Mouse (Mus musculus) heart, postnatal 0 days (tissue): ENCODE data around the gene Arid4a. TPM values are rescaled to one million over a fixed set of nuclear protein-coding genes. Genes with fewer than 3 reads are reported as not detected.
"Not testable (repeated sequence)": the region's sequence is repeated elsewhere in the genome, so short reads cannot be mapped to it uniquely, and the experiment has no call there.

Experiments used
- ATAC-seq: fragments of 200-750 bp; cut with Nextera tagmentation; 2 replicates; pipeline ENCODE4 v1.8.0; 2017; ENCODE audit warnings: low read depth, moderate number of reproducible peaks, moderate library complexity; ENCODE audit not compliant: insufficient read depth
- DNase-seq: peaks from one replicate; pipeline ENCODE4 v3.0.0-alpha.2; 2016; ENCODE audit warnings: low spot score
- H3K27ac ChIP-seq: fragments of 300-500 bp; sonication (generic); 2 replicates; pipeline ENCODE4 v1.5.1; 2014; ENCODE audit warnings: low read depth, mild to moderate bottlenecking
- H3K27me3 ChIP-seq: fragments of 300-500 bp; sonication (generic); 2 replicates; pipeline ENCODE4 v1.6.1; 2014; ENCODE audit warnings: low read length, mixed read lengths; ENCODE audit not compliant: control insufficient read depth, insufficient read depth
- H3K36me3 ChIP-seq: fragments of 300-500 bp; sonication (generic); replicated peaks from 2 replicates; pipeline ENCODE4 v1.6.1; 2014; ENCODE audit warnings: low read length, mixed read lengths; ENCODE audit not compliant: control insufficient read depth, insufficient read depth
- H3K4me1 ChIP-seq: fragments of 300-500 bp; sonication (generic); 2 replicates; pipeline ENCODE4 v1.6.1; 2014; ENCODE audit warnings: antibody characterized with exemption; ENCODE audit not compliant: control insufficient read depth, insufficient read depth
- H3K4me2 ChIP-seq: fragments of 300-500 bp; sonication (generic); 2 replicates; pipeline ENCODE4 v1.6.1; 2014; ENCODE audit warnings: low read depth, mild to moderate bottlenecking, low read length, moderate library complexity
- H3K4me3 ChIP-seq: fragments of 300-500 bp; sonication (generic); 2 replicates; pipeline ENCODE4 v1.5.1; 2014; ENCODE audit warnings: low read depth, low read length
- H3K9ac ChIP-seq: fragments of 300-500 bp; sonication (generic); replicated peaks from 2 replicates; pipeline ENCODE4 v1.6.1; 2014; ENCODE audit warnings: low read depth, low read length, mixed read lengths
- H3K9me3 ChIP-seq: fragments of 300-500 bp; sonication (generic); replicated peaks from 2 replicates; pipeline ENCODE4 v1.6.1; 2016; ENCODE audit warnings: low read length; ENCODE audit not compliant: control insufficient read depth
- CTCF ChIP-seq: IDR thresholded peaks from 2 replicates; pipeline ENCODE4 v1.5.1; 2016; ENCODE audit warnings: antibody characterized with exemption, control low read depth, low read depth
- EP300 ChIP-seq: IDR thresholded peaks from 2 replicates; pipeline ENCODE4 v1.6.1; 2016; ENCODE audit warnings: antibody characterized with exemption, low read depth
- WGBS: fragments of 180-500 bp; shearing (Covaris S2); extraction: QIAGEN DNeasy Blood & Tissue Kit; methylation state at CpG from one replicate; pipeline ENCODE4 v1.1.7; 2014; 5-methylcytosine and 5-hydroxymethylcytosine counted together
- polyA plus RNA-seq: library from polyadenylated mRNA; unstranded; fragments of >200 nt; fragmentation: Nextera tagmentation; extraction: Ambion mirVana; gene quantifications from 2 replicates; pipeline ENCODE4 v1.2.1, GENCODE M21; 2015
- total RNA-seq: library from RNA; depleted of rRNA; stranded (reverse); fragments of >200 nt; gene quantifications from 2 replicates; pipeline ENCODE4 v1.2.3, GENCODE M21; 2014; ENCODE audit warnings: low replicate concordance

The Arid4a gene
- total and polyA plus RNA-seq, 2 experiments from 2014 or later, result 6.9 to 18.1 TPM

- Histone ChIP-seq H3K27me3 (no peaks in the 10 kb centered on the region), H3K36me3 (peaks cover 17% of the 10 kb centered on the region), H3K9ac (no peak overlapping the region), H3K4me3 (no peak overlapping the region), H3K4me2 (no peak overlapping the region), H3K4me1 (0 out of 2 replicates have a peak, but pooled peaks cover 11% of the 10 kb centered on the region), H3K9me3 (no peaks in the 10 kb centered on the region), H3K27ac (no peak overlapping the region)
- WGBS, result 84% methylated on average over 3 of the region's 3 CpGs
- ATAC-seq (no peak), DNase-seq (no peak)
- no peak for TF ChIP-seq EP300
- TF ChIP-seq CTCF, result no peak
Measured at GRCm38 (mm10) chr12:71055537-71055936, 39.7 kb downstream of the Arid4a start.

GRCm38 (mm10) chr12:71059741-71060140, 44.0 kb downstream of the Arid4a start:
- DNase-seq, result no peak
- WGBS, result 93% methylated on average over 7 of the region's 7 CpGs
- TF ChIP-seq EP300 (no peak), CTCF (no peak)
- Histone ChIP-seq H3K4me3 (no peak overlapping the region), H3K4me2 (no peak overlapping the region), H3K4me1 (no peaks in the 10 kb centered on the region), H3K9ac (no peak overlapping the region), H3K36me3 (peaks cover 52% of the 10 kb centered on the region), H3K27ac (no peak overlapping the region), H3K9me3 (no peaks in the 10 kb centered on the region), H3K27me3 (no peaks in the 10 kb centered on the region)
- no peak for ATAC-seq

GRCm38 (mm10) chr12:71069846-71070245, 54.1 kb downstream of the Arid4a start:
- peaks cover 87% of the 10 kb centered on the region for H3K36me3 ChIP-seq
- no peak overlapping the region for H3K4me3 ChIP-seq
- H3K9me3 ChIP-seq, result no peaks in the 10 kb centered on the region
- no peaks in the 10 kb centered on the region for H3K27me3 ChIP-seq
- 90% methylated on average over 17 of the region's 17 CpGs for WGBS
- no peak for TF ChIP-seq CTCF
- no peak for TF ChIP-seq EP300
- no peaks in the 10 kb centered on the region for H3K4me1 ChIP-seq
- no peak for ATAC-seq
- no peak overlapping the region for H3K4me2 ChIP-seq
- no peak overlapping the region for H3K9ac ChIP-seq
- H3K27ac ChIP-seq, result no peak overlapping the region
- no peak for DNase-seq

- Histone ChIP-seq H3K9me3 (no peaks in the 10 kb centered on the region), H3K27me3 (no peaks in the 10 kb centered on the region), H3K27ac (no peak overlapping the region), H3K4me1 (no peaks in the 10 kb centered on the region), H3K9ac (no peak overlapping the region), H3K4me2 (no peak overlapping the region), H3K36me3 (peaks cover 94% of the 10 kb centered on the region), H3K4me3 (no peak overlapping the region)
- DNase-seq (no peak), ATAC-seq (no peak)
- TF ChIP-seq CTCF (no peak), EP300 (no peak)
- 85% methylated on average over 4 of the region's 4 CpGs for WGBS
Measured at GRCm38 (mm10) chr12:71072048-71072447, 56.3 kb downstream of the Arid4a start.

GRCm38 (mm10) chr12:71073113-71073730, 57.4 kb downstream of the Arid4a start:
- DNase-seq, result peak; percentile 53

GRCm38 (mm10) chr12:71086331-71086730, 70.5 kb downstream of the Arid4a start:
- Histone ChIP-seq H3K4me2 (no peak overlapping the region), H3K36me3 (peaks cover 15% of the 10 kb centered on the region), H3K27me3 (no peaks in the 10 kb centered on the region), H3K9me3 (no peaks in the 10 kb centered on the region), H3K9ac (no peak overlapping the region), H3K4me1 (no peaks in the 10 kb centered on the region), H3K27ac (no peak overlapping the region), H3K4me3 (no peak overlapping the region)
- TF ChIP-seq EP300 (no peak), CTCF (no peak)
- DNase-seq (no peak), ATAC-seq (no peak)
- 87% methylated on average over 8 of the region's 8 CpGs for WGBS

More at GRCm38 (mm10) chr12:71073113-71073730, 57.4 kb downstream of the Arid4a start:
- no peak overlapping the region for H3K9ac ChIP-seq
- no peak for TF ChIP-seq EP300
- peak; percentile 42 for TF ChIP-seq CTCF
- no peaks in the 10 kb centered on the region for H3K9me3 ChIP-seq
- H3K36me3 ChIP-seq, result peaks cover 82% of the 10 kb centered on the region
- 60% methylated on average over 12 of the region's 12 CpGs for WGBS
- peak; percentile 87 for ATAC-seq
- H3K27ac ChIP-seq, result no peak overlapping the region
- H3K27me3 ChIP-seq, result no peaks in the 10 kb centered on the region
- no peak overlapping the region for H3K4me3 ChIP-seq
- H3K4me1 ChIP-seq, result no peaks in the 10 kb centered on the region
- no peak overlapping the region for H3K4me2 ChIP-seq

GRCm38 (mm10) chr12:71104275-71104674, 88.5 kb downstream of the Arid4a start:
- not testable (repeated sequence) for H3K36me3 ChIP-seq, H3K4me2 ChIP-seq, H3K27me3 ChIP-seq, H3K9me3 ChIP-seq, ATAC-seq, DNase-seq, H3K4me1 ChIP-seq, H3K9ac ChIP-seq, H3K4me3 ChIP-seq, H3K27ac ChIP-seq
- 67% methylated on average over 4 of the region's 4 CpGs for WGBS
